Mouse (Mus musculus): ENCODE results near the gene Gm49361.

Gm49361 gene

DNA sequence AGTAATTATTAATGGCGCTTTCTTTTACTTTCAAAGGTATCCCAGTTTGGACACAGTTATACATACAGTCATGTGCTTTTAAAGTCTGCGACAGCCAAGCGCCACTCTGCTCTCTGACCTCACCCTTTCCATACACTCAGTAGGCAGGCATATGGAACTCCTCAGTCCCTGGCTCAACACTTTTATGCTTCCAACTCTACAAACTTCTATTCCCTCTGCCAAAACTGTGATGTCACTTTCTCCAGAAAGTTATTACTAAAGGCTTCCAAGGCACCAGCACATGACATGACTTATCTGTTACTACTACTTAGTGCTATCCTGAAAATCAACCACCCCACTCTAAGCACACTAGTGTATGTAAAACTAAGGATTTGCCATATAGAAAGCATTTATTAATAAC is 106.8 kb downstream of the Gm49361 start:
- ATAC-seq (ENCODE audit: insufficient number of reproducible peaks, low FRiP score, low TSS enrichment), result no peak

DNA sequence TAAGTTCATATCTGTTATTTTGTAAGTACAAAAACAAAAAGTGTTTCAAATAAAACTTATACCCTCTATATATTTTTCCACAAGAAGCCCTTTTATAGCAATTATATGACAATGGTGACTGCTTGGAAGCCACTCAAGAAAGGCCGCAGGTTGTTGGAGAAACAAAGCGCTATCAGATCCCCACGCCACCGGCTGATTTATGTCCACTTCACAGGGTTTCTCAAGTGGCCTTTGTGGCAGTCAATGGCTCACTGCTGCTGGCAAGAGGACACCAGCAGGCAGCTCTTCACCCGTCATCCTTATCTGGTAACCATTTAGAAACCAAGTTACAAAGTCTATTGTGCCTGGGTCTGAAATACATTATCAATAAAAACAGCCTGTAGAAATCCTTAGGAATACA is 111.8 kb downstream of the Gm49361 start:
- ATAC-seq (ENCODE audit: insufficient number of reproducible peaks, low FRiP score, low TSS enrichment), result no peak

DNA sequence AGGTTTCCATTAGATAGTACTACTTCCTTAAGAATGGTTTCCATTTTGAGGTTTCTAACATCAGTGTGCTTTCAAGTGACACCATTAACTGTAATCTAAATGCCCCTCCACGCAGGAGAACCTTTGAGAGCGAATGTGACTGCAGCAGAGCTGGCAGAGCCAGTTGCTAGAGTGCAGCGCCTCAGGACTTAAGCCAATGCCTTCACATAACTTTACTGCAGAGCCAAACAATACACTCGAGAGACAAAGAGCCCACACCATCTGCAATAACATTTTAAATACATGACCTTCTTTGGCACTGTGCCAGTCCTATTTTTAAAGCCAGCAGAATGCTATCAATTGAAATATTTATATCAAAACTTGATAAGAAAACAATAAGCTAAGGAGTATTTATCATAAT is 116.3 kb downstream of the Gm49361 start:
- no peak for ATAC-seq (ENCODE audit: insufficient number of reproducible peaks, low FRiP score, low TSS enrichment)

DNA sequence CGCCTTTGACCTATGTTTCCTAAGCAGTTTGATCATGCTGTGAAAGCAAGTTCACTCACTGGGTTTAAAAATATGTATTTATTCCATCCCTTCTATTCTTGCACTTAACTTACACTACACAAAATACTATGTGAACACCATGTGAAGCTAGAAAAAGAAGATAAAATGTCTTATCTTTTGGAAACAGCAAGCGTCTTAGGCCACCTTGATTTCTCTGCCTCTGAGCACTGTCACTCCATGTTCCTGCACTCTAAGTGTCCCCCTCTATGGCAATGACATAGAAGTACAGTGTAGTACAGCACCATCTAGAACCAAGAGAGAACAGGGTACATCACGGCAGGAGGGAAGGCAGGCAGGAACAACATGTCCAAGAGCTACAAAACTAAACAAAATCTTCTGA is 123.0 kb downstream of the Gm49361 start:
- no peak for ATAC-seq (ENCODE audit: insufficient number of reproducible peaks, low FRiP score, low TSS enrichment)

DNA sequence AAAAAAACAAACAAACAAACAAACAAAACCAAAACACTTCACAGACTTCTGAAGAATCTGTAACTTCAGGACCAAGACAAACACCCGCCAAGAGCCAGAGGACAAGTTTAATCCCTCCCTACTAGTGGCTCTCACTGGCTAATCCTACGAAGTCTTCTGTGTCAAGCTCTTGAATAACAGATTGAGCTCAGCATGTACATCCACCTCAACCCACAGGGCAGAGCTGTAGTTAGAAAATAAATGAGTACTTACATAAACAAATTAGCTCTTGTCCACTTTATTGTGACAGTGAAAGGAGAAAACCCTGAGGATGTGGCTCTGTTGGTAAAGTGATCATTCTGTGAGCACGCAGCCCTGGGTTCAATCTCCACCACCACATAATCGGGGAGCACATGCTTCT is 124.2 kb downstream of the Gm49361 start:
- ATAC-seq (ENCODE audit: insufficient number of reproducible peaks, low FRiP score, low TSS enrichment), result peak; percentile 91

DNA sequence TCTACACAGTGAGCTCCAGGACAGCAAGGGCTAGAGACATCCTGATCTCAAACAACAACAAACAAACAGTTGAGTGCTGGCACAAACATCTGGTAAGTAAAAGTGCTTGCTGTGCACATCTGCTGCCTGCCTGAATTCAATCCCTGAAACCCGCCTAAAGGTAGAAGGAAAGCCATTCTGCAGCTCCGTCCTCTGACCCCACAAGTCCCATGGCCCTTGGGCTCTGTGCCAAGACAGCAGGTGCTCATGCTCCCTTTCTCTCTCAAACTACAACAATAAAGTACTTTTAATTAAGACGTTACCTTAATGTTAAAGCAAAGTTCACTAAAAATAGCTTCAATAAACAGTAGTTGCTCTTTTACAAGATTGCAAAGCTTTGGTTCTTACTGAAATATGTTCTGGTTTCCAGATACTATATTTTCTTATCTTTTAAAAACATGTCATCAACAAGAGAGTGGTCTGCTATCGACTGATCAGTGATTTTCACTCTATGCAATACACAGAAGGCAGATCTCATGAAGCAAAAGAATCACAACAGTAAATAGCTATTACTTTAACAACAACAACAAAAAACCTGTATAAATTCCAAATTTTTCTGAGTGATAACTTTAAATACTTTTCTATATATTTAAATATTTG is 125.2 kb downstream of the Gm49361 start:
- no peak for ATAC-seq (ENCODE audit: insufficient number of reproducible peaks, low FRiP score, low TSS enrichment)

DNA sequence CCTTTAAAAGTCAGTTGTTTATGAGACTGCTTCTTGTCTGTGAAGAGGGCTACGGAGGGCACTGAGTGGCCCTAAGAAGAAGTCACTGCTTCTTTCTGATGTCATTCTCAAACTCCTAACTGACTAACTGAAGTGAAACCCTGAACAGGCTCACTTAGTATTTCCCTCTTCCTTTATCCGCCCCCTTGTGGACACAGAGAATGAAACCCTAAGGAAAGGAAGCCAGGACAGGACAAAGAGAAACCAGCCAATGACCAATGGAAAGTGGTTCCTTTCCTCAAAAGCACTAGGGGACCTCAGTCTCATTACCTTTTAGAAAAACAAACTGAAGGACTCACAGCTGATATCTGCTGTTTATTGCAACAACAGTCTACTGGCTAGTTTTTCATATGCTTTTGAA is 126.4 kb downstream of the Gm49361 start:
- no peak for ATAC-seq (ENCODE audit: insufficient number of reproducible peaks, low FRiP score, low TSS enrichment)

DNA sequence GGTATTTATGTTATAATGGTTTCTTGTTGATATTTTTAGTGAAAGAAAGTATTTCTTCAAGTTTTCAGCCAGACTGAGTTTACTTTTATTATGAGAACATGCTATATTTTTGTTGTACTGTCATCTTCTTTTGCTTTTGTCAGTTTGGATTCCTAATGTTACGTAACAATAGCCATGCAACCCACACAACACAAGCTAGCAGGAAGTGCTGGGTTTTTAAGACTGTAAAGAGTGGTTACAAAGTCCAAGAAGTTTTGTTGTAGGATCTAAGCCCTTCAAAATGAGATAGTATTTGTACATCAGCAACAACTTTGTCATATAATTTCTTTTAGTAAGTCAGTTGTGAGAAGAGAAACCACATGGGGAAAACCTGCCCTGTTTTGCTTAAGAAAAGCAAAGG is 128.2 kb downstream of the Gm49361 start:
- ATAC-seq (ENCODE audit: insufficient number of reproducible peaks, low FRiP score, low TSS enrichment), result no peak

DNA sequence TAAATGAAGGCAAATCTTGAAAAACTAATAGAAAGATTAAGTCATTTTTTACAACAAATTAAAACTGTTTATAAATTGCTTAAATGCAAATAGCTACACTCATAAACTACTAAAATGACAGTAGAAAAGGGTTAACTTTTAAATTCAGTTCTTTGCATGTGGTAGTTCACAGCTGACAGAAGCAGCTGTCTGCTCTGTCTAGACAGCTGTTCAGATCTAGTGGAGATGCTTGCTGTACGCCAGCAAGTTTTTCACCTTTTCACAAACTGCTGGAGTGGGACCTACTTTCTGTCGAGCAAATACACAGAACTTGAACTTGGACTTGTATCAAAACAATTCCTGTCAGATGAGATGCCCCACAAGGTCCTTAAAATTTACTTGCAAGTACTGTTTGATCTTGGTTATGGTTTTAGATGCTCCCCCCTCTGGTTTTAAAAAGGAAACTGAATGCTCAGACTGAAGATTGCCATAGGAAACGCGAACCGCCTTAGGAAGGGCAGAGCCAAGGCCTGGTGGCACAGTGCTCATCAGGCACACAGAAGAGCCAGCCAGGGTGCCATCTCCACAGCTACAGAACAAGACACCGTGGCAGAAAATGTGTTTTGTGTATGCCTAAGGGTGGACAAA is 129.5 kb downstream of the Gm49361 start:
- no peak for ATAC-seq (ENCODE audit: insufficient number of reproducible peaks, low FRiP score, low TSS enrichment)

DNA sequence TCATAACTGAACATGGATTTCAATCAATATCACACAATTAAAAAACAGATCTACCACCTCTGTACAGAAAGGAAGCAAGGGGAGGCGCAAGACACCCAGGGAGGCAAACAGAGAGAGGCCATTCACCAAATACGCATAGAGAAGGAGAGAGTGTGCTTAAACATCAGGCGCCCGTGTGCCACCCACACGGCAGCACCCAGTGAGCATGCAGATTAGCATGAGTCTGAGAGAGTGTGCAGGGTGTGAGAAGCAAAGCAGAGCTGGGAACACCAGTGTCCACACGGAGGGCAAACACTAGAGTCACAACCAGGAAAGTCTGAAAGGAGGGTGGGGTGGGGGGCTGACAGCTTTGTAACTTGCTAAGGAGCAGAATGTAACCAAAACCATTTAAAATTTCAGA is 130.1 kb downstream of the Gm49361 start:
- ATAC-seq (ENCODE audit: insufficient number of reproducible peaks, low FRiP score, low TSS enrichment), result no peak

DNA sequence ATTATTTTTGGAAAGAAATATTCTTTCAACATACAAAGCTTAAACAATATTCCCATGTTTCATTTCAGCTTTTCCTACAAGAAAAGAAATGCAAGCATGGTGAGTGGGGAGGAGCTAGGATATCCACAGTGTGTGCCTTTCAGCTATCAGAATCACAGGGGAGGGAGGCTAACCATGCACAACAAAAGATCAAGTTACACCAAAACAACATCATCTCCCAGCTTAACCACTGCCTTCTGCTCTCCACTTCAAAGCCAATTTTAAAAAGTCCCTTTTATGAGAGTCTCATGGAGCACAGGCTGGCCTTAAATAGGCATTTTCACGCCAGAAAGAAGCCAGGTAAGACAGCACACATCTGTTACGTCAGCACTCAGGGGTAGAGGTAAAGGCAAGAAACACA is 134.9 kb downstream of the Gm49361 start:
- ATAC-seq (ENCODE audit: insufficient number of reproducible peaks, low FRiP score, low TSS enrichment), result no peak

DNA sequence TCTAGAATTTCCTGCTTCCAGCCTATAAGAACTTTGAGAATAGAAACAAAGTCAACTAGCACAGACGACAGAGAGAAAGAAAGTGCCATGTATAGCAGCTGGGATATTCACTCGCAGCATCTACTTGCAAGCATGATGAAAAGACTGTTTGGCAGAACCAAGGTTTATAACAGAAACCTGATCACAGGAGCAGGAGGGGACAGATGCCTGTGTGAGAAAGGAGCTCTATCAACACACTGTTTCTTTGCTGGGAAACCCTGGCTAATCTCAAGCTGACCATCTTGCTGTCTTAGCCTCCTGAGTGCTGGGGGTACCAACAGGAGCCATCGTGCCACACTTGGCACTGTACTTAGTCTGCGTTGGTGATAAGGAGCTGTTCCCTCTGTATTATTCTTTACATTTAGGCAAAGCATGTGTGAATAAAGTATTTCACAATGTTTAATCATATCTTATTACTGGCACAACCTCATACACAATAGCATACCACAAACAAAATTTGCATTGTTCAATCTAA is 136.0 kb downstream of the Gm49361 start:
- no peak for ATAC-seq (ENCODE audit: insufficient number of reproducible peaks, low FRiP score, low TSS enrichment)

DNA sequence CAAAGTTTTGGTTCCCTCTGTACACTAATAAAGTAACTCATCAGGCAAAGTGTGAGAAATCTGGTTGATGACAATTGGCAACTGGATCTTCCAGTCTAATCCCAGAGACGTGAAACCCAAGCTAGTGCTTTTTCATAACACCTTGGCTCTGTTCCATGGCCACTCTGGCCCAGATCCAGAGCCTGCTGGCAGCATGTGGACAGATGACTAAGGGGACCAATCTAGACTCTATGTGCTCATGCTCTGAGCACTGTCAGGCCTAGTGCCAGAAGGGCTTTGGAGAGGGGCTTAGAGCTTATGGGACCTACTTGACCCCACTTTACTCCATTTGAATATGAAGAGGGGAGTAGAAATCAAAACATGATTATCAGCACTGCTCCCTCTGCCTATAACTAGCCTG is 138.4 kb downstream of the Gm49361 start:
- ATAC-seq (ENCODE audit: insufficient number of reproducible peaks, low FRiP score, low TSS enrichment), result peak; percentile 70

DNA sequence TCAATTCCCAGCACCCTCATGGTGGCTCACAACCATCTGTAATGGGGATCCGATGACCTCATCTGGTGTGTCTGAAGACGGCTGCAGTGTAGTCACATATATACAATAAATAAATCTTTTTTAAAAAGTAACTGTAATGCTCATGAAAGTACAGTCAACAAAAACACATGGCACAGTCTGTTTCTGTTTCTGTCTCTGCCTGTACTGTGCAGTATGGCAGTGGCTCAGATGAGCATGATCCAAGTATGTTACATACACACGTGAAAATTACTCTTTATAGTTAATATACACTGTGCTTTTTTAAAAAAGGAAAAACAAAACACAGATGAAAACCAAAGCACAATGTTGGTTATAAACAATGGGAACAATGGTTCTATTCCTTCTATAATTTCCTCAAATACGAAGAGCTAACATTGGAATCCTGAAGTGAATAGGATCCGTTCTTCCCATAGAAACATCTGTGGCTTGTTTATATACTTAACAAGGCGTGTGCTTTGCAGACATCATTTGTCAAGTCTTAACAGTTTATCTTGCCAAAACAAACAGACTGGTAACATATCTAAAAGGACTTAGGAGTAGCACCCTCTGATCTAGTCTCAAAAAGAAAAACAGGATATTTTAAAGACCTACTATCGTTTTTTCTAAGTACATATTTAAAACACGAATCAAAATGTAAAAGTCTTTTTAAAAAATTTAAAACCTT is 139.1 kb downstream of the Gm49361 start:
- no peak for ATAC-seq (ENCODE audit: insufficient number of reproducible peaks, low FRiP score, low TSS enrichment)

DNA sequence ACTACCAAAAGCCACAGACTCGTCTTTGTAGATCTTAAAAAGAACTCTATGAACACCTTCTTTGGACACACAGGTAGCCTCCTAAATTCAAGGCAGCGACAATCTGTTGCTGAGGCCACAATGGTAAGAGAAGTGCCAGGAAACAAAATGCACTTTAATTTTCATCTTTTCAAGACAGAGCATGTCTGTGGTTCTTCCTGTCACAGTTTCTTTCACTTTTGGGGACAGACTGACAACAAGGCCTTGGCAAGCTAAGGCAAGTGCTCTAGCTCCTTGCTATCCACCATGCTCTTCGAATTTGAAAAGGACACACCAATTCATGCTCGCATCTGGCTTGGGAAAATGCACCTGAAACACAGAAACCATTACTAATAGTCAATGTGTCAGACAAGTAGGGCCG is 152.6 kb downstream of the Gm49361 start:
- ATAC-seq (ENCODE audit: insufficient number of reproducible peaks, low FRiP score, low TSS enrichment), result no peak
